Mouse (Mus musculus): ENCODE measurements around the gene Ncoa7.

- no peak for TF ChIP-seq MYOD1 (IDR thresholded peaks at IDR 0.05; ENCODE audit: control insufficient read depth in 1 of 3, insufficient read length in 2 of 3, low read depth in 2 of 3)
- TF ChIP-seq POLR2A (IDR thresholded peaks at IDR 0.05; ENCODE audit: insufficient read length, low read depth): no peak
- no peak for TF ChIP-seq CEBPB (IDR thresholded peaks at IDR 0.05; ENCODE audit: insufficient read depth, poor library complexity, severe bottlenecking)
- no peak for TF ChIP-seq USF1 (IDR thresholded peaks at IDR 0.05; ENCODE audit: low read depth)
- TF ChIP-seq E2F4 (IDR thresholded peaks at IDR 0.05; ENCODE audit: insufficient read depth): no peak
- no peak for TF ChIP-seq TCF3 (IDR thresholded peaks at IDR 0.05; ENCODE audit: insufficient read length, low read depth)
Observed at GRCm38 (mm10) chr10:30796469-30797261, 6.5 kb downstream of the Ncoa7 start.

Measured in myocyte (in vitro differentiated cells).